Mouse (Mus musculus): ENCODE results near the gene Neb. TPM values are rescaled to one million over a fixed set of nuclear protein-coding genes. Genes with fewer than 3 reads are reported as not detected.

The Neb gene
- total RNA-seq, 2 experiments from 2014 or later: 0.50 to 8.4 TPM

GRCm38 (mm10) chr2:52374706-52375105 lies 3.6 kb downstream of the Neb start:
- no peak for DNase-seq

- peak in 1 of 2 experiments; percentile 29 for DNase-seq
Observed at GRCm38 (mm10) chr2:52372480-52372879, 5.8 kb downstream of the Neb start.

- no peak for DNase-seq
Observed at GRCm38 (mm10) chr2:52372080-52372479, 6.2 kb downstream of the Neb start.

GRCm38 (mm10) chr2:52371066-52371465 lies 7.2 kb downstream of the Neb start:
- peak; percentile 88 to 89 for DNase-seq

- no peak for DNase-seq
Observed at GRCm38 (mm10) chr2:52369622-52370021, 8.7 kb downstream of the Neb start.

GRCm38 (mm10) chr2:52367665-52368064 lies 10.6 kb downstream of the Neb start:
- no peak for DNase-seq

GRCm38 (mm10) chr2:52367248-52367647 lies 11.0 kb downstream of the Neb start:
- no peak for DNase-seq

- no peak for DNase-seq
Observed at GRCm38 (mm10) chr2:52361086-52361485, 17.2 kb downstream of the Neb start.

- DNase-seq: no peak
Observed at GRCm38 (mm10) chr2:52359722-52360121, 18.6 kb downstream of the Neb start.

- no peak for DNase-seq
Observed at GRCm38 (mm10) chr2:52358156-52358555, 20.1 kb downstream of the Neb start.

- no peak for DNase-seq
Observed at GRCm38 (mm10) chr2:52351029-52351428, 27.2 kb downstream of the Neb start.

GRCm38 (mm10) chr2:52340990-52341389 lies 37.3 kb downstream of the Neb start:
- DNase-seq: no peak

GRCm38 (mm10) chr2:52335556-52335955 lies 42.7 kb downstream of the Neb start:
- DNase-seq: no peak

- no peak for DNase-seq
Observed at GRCm38 (mm10) chr2:52335087-52335486, 43.2 kb downstream of the Neb start.

- DNase-seq: no peak
Observed at GRCm38 (mm10) chr2:52333535-52333934, 44.7 kb downstream of the Neb start.

GRCm38 (mm10) chr2:52331761-52332160 lies 46.5 kb downstream of the Neb start:
- no peak for DNase-seq

- no peak for DNase-seq
Observed at GRCm38 (mm10) chr2:52327244-52327815, 50.9 kb downstream of the Neb start.

GRCm38 (mm10) chr2:52321866-52322265 lies 56.4 kb downstream of the Neb start:
- DNase-seq: no peak

GRCm38 (mm10) chr2:52320175-52320574 lies 58.1 kb downstream of the Neb start:
- DNase-seq: no peak

- DNase-seq: peak; percentile 74 to 86
Observed at GRCm38 (mm10) chr2:52319020-52319567, 59.2 kb downstream of the Neb start.

GRCm38 (mm10) chr2:52317471-52317870 lies 60.8 kb downstream of the Neb start:
- peak; percentile 9 to 32 for DNase-seq

- no peak for DNase-seq
Observed at GRCm38 (mm10) chr2:52315737-52316136, 62.5 kb downstream of the Neb start.

- DNase-seq: no peak
Observed at GRCm38 (mm10) chr2:52314922-52315730, 63.1 kb downstream of the Neb start.

- DNase-seq: no peak
Observed at GRCm38 (mm10) chr2:52310757-52311156, 67.5 kb downstream of the Neb start.

All from adrenal gland, postnatal 36 days (tissue).